Mouse (Mus musculus) left cerebral cortex, postnatal 10 days (tissue): ENCODE results near the gene Adam12. TPM values are rescaled to one million over a fixed set of nuclear protein-coding genes. Genes with fewer than 3 reads are reported as not detected.

Source experiments
- DNase-seq, 2 experiments: peaks; one replicate each; pipeline ENCODE4 v3.0.0; 2021 to 2022; ENCODE audit warnings: low spot score in 2 of 2, mixed read lengths in 1 of 2; ENCODE audit errors: extremely low spot score in 1 of 2
- intact Hi-C: fragments of 180-260 bp; cut with DNase I; formaldehyde crosslinking; loops from one replicate; pipeline ENCODE4 v1.15.1; 2025
- total RNA-seq, 2 experiments: library from RNA; stranded (reverse); gene quantifications; 2 replicates each; pipeline ENCODE4 v1.2.3; 2021

Gene Adam12
- total RNA-seq, 2 experiments from 2014 or later, result 8.6 to 9.0 TPM

DNA sequence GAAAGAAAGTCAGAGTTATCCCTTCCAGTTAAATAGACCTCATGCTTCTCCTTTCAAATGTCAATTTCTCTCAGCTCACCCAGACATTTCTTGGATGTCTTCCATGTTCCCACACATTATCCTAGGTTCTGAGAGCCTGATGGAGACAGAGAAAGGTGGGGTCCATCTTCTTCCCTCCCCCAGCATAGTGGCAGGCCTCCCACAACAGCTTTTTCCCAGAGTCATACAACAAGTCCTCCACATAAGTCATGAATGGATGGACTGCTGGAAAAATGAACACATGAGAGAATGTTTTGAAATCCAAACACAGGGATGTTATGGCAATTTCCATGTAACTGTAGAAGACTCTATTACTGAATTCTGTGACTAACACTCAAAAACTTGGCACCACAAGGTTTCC, 188.4 kb downstream of the Adam12 start:
- intact Hi-C loops, result no loop called here
- no peak for DNase-seq

DNA sequence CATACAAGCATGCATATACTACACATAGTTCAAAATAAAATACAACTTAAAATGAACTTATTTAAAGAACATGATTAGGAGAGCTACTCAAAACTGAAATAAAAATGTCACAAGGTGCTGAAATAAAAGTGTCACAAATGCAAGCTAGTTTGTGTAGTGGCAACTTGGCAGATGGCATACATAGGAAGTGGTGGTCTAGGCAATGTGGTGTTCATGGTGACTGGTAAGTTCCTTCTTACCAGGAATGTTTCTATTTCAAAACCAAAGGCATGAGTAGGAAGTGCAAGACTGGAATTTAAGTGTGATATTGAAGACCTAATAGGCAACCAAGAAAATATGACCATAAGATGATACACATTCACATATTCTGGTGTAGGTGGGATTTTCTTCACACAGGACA, 189.3 kb downstream of the Adam12 start:
- DNase-seq, result no peak
- intact Hi-C loops, result no loop called here

DNA sequence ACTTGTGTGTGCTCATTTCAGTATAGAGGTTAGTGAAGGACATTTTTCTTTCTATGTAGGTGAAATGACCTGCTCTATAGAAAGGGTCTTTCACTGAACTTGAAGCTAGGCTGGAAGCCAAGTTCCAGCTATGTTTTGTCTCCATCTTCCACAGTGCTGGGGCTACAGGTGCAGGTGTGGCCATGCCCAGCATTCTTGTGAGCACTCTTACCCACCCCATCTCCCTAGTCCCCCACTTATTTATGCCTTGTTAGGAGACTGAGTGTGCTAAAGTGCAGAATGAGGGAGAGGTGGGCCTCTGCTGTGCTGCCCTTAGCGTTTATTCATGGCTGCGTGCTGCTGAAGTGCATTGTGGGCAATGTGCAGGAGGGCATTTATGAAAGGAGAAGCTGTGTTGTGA, 198.0 kb downstream of the Adam12 start:
- no peak for DNase-seq

DNA sequence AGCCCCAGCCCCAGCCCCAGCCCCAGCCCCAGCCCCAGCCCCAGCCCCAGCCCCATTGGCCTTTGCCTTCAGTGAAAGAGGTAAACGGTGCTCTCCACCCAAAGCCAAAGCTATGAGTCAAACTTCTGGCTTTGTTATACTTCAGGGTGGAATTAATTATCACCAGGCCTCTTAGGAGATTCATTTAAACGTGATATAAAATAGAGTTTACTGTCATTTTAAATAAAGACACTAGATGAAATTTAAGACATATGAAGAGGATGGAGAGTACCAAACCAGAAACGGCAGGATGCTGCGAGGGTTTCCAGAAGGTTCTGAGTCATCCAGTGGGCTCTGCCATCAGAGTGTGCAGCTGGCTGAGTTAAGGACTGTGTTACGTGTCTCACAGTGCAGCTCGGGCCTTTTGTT, 199.0 kb downstream of the Adam12 start:
- intact Hi-C loops, result loop anchor here (5.0 kb wide), 1 partner anchor 194 kb away; no protein-coding TSS in a partner anchor
- DNase-seq, result no peak

More for the DNA sequence above, 198.0 kb downstream of the Adam12 start:
- intact Hi-C loops, result loop anchor here (5.0 kb wide), 1 partner anchor 193 kb away; no protein-coding TSS in a partner anchor

DNA sequence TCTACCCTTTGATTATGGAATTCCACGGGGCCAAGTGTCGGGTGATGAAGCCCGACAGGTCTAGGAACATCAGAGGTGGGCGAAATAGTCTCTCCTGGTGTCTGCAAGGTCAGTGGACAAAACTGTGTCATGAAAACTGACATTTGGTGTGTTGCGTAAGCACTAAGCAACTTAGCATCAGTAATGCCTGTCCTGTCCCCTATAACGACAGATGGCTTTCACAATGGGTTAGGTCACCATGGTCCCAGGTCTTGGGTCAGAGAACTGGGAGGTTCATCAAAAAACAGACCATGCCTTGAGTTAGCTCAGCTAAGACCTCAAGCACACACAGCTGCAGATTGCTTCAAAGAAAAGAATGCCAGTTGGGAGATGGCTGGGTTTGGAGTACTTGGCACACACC, 200.2 kb downstream of the Adam12 start:
- DNase-seq, result no peak
- intact Hi-C loops, result loop anchor here (5.0 kb wide), 1 partner anchor 196 kb away; no protein-coding TSS in a partner anchor

DNA sequence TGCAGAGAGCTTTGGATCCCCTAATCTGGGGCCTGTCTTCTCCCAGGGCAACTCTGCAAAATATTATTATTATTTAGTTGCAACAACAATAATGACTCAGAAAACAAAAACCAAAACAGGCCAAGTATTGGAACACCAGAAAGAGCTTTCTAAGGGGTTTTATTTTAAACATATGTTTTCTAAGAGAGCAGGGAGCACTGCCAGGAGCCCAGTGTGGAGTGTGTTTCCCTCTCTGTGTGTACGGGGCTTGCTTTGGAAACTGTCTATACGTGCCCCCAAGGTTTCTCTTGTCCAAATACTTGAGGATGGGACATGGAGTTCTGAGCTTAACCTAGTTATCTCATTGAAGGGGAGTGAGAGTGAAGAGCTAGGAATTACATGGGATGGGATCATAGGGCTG, 200.7 kb downstream of the Adam12 start:
- peak in 1 of 2 experiments; percentile 42 for DNase-seq
- intact Hi-C loops, result loop anchor here (5.0 kb wide), 1 partner anchor 196 kb away; no protein-coding TSS in a partner anchor

DNA sequence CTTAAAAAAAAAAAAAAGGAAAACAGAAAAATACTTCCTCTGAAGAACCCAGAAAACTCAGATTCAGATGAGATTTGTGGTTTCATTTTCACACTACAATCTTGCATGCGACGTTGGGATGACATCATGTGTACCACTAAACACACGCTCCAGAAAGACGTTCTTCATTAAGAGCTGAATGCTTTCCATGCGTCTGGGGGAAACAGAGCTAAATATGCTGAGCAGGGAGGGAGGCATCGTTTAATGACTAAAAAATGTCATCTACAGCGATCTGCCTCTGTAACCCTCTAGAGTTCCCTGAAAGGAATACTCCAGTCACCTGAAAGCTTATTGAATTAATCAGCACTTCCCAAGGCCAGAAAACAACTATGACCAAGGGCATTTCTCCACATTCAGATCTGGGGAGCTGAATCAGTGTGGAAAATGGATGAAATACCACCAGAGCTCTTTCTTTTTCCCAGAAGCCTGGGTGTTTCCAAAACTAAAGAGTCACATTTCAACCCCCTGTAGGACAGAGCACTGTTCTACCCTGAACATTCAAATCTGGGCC, 203.6 kb downstream of the Adam12 start:
- DNase-seq, result no peak
- intact Hi-C loops, result no loop called here

DNA sequence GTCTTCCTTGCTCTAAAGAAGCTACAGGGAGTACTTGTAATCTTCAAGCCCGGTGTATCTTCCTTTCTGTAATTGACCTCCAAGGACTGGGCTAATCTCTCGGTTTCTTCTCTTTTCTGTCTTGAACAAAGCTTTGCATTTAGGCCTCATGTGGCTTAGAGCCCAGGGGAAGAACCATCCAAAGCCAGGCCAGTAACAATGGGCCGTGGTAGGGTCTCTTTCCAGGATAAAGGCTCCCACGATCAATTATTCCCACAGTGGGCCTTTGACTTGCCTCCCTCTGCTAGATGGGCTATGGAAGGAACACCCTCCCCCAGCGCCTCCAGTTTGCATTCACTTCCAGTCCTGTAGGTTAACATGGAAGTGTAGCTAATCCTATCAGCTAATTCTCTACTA, 204.9 kb downstream of the Adam12 start:
- DNase-seq, result no peak
- intact Hi-C loops, result no loop called here

DNA sequence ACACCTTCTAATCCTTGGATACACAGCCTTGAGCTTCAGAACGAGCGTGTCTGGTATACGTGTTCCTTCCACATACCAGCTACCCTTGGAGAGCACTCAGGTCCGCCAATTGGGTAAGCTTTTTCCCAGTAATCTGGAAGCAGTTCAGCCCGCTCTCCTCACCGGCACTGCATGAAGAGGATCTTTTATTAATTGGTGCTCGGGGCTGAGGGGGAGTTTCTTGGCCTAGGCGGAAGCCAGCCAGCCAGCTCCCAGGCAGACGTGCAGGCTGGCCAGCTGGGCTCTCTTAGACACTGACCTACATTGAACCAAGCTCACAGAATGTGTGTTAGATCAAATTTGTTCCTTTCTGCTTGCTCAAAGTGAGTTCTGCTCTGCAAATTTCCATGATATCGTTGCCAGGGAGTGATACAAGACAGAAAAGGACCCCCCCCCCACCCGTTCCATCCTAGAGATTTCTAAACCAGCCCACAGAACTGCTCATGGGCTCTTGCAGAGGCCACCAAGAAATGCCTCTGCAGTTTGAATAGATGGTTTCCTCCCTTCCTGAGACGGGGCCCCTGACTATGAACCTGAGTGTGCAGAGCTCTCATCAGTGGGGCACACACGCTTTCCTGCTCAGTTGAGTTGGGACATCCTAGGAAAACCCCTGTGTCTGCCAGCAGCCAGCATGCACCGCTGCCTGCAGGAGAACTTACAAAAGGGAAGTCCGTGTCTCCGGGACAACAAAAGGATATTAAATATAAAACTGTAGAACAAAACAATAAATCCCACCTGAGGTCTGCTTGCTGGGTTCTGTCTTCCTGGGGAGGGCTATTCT, 205.5 kb downstream of the Adam12 start:
- intact Hi-C loops, result no loop called here
- DNase-seq, result peak; percentile 58 to 81

DNA sequence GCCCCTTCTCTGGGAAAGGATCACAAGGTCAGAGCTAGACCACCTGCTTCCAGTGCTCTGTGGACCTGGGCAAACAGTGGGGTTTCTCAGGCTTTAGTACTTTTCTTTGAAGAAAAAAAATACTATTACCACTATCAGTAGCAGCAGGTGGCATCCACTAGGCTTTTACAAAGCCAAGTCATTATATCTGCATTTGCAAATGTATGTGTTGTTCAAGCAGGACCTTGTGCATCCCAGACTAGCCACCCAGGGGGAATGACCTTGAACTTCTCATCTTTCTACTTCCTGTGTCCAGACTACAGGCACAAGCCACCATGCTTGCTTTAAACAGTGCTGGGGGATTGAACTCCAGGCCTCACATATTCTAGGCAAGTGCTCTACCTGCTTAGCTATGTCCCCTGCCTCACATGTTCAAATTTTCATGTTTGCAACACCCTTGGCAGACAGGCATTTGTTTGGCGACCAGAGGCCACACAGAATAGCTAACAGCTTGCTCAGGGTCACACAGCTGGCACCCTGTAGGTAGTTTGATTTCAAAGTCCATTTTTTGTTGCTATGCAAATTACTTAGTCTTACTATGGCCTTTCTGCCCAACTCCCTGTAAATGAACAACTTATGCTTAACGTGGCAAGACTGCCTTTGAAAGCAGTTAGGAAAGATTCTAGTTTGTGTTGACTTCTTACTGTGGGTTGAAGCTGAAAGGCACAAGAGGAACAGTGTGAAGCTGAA, 209.6 kb downstream of the Adam12 start:
- intact Hi-C loops, result no loop called here
- no peak for DNase-seq

DNA sequence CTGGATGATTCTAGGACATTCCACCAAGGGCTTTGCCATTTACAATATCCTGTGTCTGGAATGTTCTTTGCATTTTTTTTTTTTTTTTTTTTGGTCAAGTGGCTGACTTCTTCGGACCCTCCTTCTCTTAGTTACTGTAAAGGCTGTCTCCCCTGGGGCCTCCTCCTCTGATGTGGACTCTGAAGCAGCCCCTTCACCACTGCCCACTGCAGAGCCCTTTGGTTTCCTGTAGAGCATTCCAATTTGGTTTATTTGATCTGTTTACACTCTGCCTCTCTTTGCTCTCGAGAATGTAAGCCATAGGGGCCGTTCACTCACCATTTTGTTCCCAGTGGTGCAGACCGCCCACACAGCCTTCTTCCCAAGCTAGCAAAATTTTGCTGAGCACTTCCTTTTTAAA, 216.7 kb downstream of the Adam12 start:
- no peak for DNase-seq
- intact Hi-C loops, result no loop called here

DNA sequence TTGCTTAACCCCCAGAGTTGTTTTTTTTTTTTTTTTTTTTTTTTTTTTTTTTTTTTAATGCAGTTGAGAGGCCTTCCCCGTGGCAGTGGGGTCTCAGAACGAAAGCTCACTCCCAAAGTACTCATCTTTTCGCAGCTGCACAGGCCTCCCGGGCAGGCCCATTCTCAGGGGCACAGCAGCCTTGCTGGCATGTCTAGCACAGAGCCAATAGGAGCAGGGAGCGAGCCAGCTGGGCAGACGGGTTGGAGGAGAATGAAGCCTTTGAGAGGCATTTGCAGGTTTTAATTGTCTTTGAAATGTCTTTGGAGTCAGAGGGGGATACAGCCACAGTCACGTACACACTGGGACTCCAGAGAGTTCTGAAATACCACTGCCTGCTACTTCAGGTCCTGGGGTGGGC, 217.2 kb downstream of the Adam12 start:
- intact Hi-C loops, result no loop called here
- peak in 1 of 2 experiments; percentile 40 for DNase-seq

DNA sequence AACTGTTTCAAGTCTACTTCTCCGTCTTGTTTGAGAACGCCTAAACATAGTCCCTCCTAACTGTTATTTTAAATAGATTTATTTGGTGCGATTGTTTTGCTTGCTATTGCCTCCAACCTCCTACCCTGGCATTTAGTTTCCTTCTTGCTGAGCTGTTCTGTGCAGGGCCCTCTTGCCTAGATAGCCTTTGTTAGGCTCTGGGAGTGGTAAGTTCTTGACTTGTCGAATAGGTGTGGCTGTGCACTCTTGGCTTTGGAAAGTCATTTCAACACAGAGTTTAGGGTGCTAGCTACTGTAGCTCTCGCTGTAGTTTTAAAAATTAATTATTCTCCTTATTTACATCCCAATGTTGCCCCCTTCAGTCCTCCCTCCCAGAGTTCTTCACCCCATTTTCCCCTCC, 222.8 kb downstream of the Adam12 start:
- no peak for DNase-seq
- intact Hi-C loops, result no loop called here

DNA sequence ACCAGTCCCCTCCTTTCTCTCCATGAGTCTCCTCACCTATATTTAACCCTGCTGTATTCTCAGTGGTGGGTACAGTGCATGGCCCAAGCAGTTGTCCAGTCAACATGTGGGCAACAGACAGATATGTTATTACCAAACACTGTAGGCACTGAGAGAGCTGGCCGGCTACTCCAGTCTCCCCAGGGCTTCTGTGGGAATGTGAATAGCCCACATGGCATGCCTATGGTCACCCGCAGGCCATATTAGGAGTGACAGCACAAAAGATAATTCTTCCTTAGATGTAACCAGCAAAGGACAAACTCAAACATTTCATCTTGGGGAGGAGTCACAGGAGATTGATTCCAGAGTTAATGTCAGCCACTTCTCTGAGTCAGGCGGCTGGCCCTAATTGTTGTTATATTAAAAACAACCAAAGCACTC, 224.0 kb downstream of the Adam12 start:
- intact Hi-C loops, result no loop called here

DNA sequence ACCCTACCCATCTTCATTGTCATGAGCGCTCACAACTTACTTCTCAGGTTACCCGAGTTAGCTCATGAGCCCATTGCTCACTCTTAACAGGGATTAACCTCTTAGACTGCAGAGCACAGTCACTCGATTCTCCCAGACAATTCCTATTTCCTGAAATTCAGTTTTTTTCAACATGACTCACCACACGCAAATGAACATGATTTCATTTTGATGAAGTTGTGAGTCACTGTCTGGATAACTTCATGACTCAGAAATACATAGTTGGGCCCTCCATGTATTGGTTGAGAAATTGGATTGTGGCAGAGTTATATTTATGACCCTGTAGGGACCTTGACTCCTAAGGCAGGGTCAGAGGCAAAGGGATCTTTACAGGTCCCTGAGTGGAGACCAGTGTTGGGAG, 230.4 kb downstream of the Adam12 start:
- no peak for DNase-seq
- intact Hi-C loops, result no loop called here

More for the DNA sequence above, 224.0 kb downstream of the Adam12 start:
- no peak for DNase-seq

DNA sequence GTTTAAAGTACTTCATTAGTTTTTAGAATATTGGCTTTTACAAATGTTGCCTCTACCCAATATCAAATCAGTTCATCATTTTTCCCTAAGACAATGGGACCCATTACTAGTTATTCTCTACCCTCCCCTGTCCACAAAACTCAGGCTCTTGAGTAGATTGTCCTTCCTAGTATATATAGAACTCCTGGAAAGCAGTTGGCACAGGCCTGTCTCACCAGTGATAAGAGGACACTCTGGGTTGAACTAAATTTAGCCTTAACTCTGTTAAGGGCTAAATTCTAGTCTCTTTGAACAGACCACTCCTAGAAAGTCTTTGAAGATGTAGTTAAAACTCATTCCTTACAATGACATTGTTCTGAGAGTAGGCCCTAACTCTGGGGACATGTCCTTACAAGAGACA, 241.0 kb downstream of the Adam12 start:
- intact Hi-C loops, result no loop called here
- no peak for DNase-seq

DNA sequence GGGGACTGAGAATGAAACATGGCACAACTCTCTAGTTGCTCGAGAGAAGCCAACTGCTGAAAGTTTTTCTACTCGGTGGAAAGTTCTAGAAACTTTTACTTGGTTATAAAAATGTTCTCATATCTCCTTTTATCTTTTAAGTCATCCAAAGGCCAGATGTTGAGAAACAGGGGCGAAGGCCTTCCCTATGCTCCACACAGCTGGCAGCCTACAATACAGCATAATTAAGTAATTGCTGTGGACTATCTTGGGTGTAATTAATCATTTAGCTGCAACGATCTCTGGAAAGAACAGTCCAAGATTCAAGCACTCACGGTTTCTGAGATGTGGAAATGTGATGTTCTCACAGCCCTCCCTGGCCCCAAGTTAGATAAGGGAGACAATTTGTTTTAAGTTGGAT, 243.6 kb downstream of the Adam12 start:
- no peak for DNase-seq
- intact Hi-C loops, result no loop called here

DNA sequence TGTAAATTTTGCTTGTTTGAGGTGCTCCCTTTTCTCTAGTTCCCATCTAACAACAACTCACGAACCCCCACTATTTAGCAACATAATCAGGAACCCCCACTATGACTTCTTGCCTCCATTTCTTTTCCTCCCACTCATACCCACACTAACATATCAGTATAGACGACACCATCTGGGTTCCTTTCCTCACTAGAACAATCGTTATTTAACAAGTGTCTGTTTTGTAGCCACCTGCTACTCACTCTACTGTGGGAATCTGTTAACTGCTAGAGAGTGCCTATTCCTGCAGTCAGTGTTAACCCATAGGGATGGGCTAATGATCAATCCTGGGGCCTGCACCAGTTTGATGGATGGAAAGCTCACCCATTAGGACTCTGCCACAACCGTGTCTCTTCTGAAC, 245.7 kb downstream of the Adam12 start:
- intact Hi-C loops, result no loop called here
- no peak for DNase-seq

DNA sequence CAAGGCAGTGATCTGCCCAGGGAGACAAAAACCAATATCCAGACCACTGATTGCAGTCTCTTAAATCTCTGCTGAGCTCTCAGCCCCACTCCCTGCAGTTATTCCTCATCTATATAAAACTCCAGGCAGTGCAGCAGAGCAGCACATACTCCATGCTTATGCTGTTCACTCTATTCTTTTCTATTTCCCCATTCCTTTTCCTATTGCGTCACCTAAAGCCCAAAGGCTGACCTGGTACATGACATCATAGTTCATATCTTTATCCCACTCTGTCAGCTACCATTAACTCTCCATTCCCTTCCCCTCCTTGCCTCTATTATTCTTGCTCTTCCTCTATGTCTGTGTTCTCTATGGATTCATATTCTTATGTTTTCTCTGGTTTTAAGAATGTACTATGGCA, 246.3 kb downstream of the Adam12 start:
- DNase-seq, result no peak
- intact Hi-C loops, result no loop called here
